ENCODE assay signal across 18 mouse cellular contexts in genomic region chr2:157875111-157875510, GRCm38 (mm10). TPM values are rescaled to one million over a fixed set of nuclear protein-coding genes. Genes with fewer than 3 reads are reported as not detected.
DNase-seq lines count a peak whose midpoint lies in the region; ATAC-seq and TF ChIP-seq lines count a peak whose summit lies in the region.
"Had no signal": no experiment of that assay in that cellular context is flagged by ENCODE, and none has a peak within 500 bp of the region (broad histone marks: within the 10 kb centered on the region; RNA-seq: fewer than 3 reads in every experiment).

No protein-coding gene starts in this region.

- WGBS in kidney, adult 2 months, result 54% methylated on average over 8 of the region's 8 CpGs
- WGBS in kidney, embryonic 14.5 days, result 73% methylated on average over 8 of the region's 8 CpGs

- H3K27me3 ChIP-seq in kidney, adult 2 months (replicated peaks; ENCODE audit: control insufficient read depth, insufficient read depth, low read length), result no peaks in the 10 kb centered on the region
- no peaks in the 10 kb centered on the region for H3K27me3 ChIP-seq in kidney, embryonic 14.5 days (ENCODE audit: control insufficient read depth, insufficient read depth, low read length)
- H3K27me3 ChIP-seq: embryonic facial prominence, embryonic 15.5 days; liver, embryonic 15.5 days had no signal

- DNase-seq in adrenal gland, postnatal 14 days, result peak; percentile 36
- no peak for DNase-seq in adrenal gland, adult 18-20 months (ENCODE audit: low spot score in 2 of 2)
- DNase-seq in kidney, adult 2 months, result peak; percentile 60
- peak; percentile 14 for DNase-seq in testis, postnatal 14 days (ENCODE audit: low spot score)
- no peak for DNase-seq in testis, postnatal 10 days (ENCODE audit: low spot score)
- no peak for DNase-seq in ovary, postnatal 14 days (ENCODE audit: low spot score)
- DNase-seq in urinary bladder, postnatal 36 days (ENCODE audit: low spot score in 2 of 2), result no peak
- DNase-seq: cerebellum, adult 8-10 months; heart, postnatal 14 days; lung, postnatal 4 days had no signal

- no peak for TF ChIP-seq POLR2A in kidney, adult 2 months (IDR thresholded peaks at IDR 0.05; ENCODE audit: low read depth, low read length)

- H3K9me3 ChIP-seq in kidney, embryonic 14.5 days (ENCODE audit: control insufficient read depth, low read length), result no peaks in the 10 kb centered on the region
- H3K9me3 ChIP-seq: embryonic facial prominence, embryonic 15.5 days; G1E; liver, embryonic 15.5 days had no signal

- H3K27ac ChIP-seq in kidney, adult 2 months (ENCODE audit: insufficient read depth, low read depth, low read length), result no peak overlapping the region
- H3K27ac ChIP-seq in kidney, embryonic 14.5 days (ENCODE audit: low read depth, low read length), result no peak overlapping the region
- H3K27ac ChIP-seq: embryonic facial prominence, embryonic 15.5 days; kidney, postnatal 0 days; liver, embryonic 15.5 days had no signal

- H3K9ac ChIP-seq in kidney, embryonic 14.5 days (ENCODE audit: low read depth, low read length), result no peak overlapping the region
- H3K9ac ChIP-seq: embryonic facial prominence, embryonic 15.5 days; liver, embryonic 15.5 days had no signal

- no peak for ATAC-seq in kidney, embryonic 14.5 days (ENCODE audit: low FRiP score, low TSS enrichment)
- ATAC-seq: activated CD4-positive, CD25-positive, alpha-beta regulatory T cell, adult 4 months had no signal

- H3K36me3 ChIP-seq in kidney, adult 2 months (ENCODE audit: control insufficient read depth, insufficient read depth, low read length), result no peaks in the 10 kb centered on the region
- 0 out of 2 replicates have a peak, but pooled peaks cover 3% of the 10 kb centered on the region for H3K36me3 ChIP-seq in kidney, embryonic 14.5 days (ENCODE audit: control insufficient read depth, insufficient read depth, low read length)
- H3K36me3 ChIP-seq: embryonic facial prominence, embryonic 15.5 days; liver, embryonic 15.5 days had no signal

- no peak for TF ChIP-seq CTCF in kidney, adult 2 months (conservative IDR thresholded peaks at IDR 0.05; ENCODE audit: insufficient read depth, insufficient read length, low read depth, low read length)

- no peaks in the 10 kb centered on the region for H3K4me1 ChIP-seq in kidney, adult 2 months (ENCODE audit: control insufficient read depth, insufficient read depth, low read length)
- H3K4me1 ChIP-seq in kidney, embryonic 14.5 days (ENCODE audit: control insufficient read depth, insufficient read depth, low read length), result no peaks in the 10 kb centered on the region
- H3K4me1 ChIP-seq: liver, embryonic 15.5 days had no signal

- no peak overlapping the region for H3K4me2 ChIP-seq in kidney, embryonic 14.5 days (replicated peaks; ENCODE audit: low read depth, low read length)
- H3K4me2 ChIP-seq: embryonic facial prominence, embryonic 15.5 days; liver, embryonic 15.5 days had no signal

- no peak overlapping the region for H3K4me3 ChIP-seq in kidney, adult 2 months (ENCODE audit: insufficient read depth, low read depth, low read length)
- no peak overlapping the region for H3K4me3 ChIP-seq in kidney, embryonic 14.5 days (ENCODE audit: low read length)
- H3K4me3 ChIP-seq: embryonic facial prominence, embryonic 15.5 days; liver, embryonic 15.5 days; myocyte had no signal

RNA-seq across cellular contexts. Expression of gene Vstm2l, which starts 39.3 kb away (rescaled TPM):
- total RNA-seq in adrenal gland, postnatal 14 days (2021), result 1.7 and 7.7 TPM in 2 replicates
- 1 to 10 TPM; 1.6 to 3.3 TPM for total RNA-seq in adrenal gland, adult 18-20 months (2021)
- polyA plus RNA-seq in kidney, adult 2 months (2012; rRNA removed), result 0.23 and 0.53 TPM in 2 replicates
- polyA plus RNA-seq in kidney, embryonic 14.5 days (2014; fragmentation: Nextera tagmentation; extraction: Ambion mirVana), result 0.26 and 0.43 TPM in 2 replicates
- total RNA-seq: G1E; gastrocnemius, postnatal 36 days; heart, postnatal 14 days had no signal
- polyA plus RNA-seq: activated CD4-positive, CD25-positive, alpha-beta regulatory T cell, adult 4 months; G1E; liver, embryonic 15.5 days; myocyte had no signal

Comparison
In these comparisons a context has a peak if more than half of its experiments do, and no peak if none do; other contexts are left out.
1. DNase-seq: peak in adrenal gland, postnatal 14 days (single experiment), kidney, adult 2 months (single experiment) and testis, postnatal 14 days (single experiment); none in adrenal gland, adult 18-20 months (0 of 2), testis, postnatal 10 days (single experiment), ovary, postnatal 14 days (single experiment) and urinary bladder, postnatal 36 days (0 of 2).